Mouse (Mus musculus) CD4-positive, CD25-positive, alpha-beta regulatory T cell, adult 4 months (primary cell): ENCODE results near the gene Tex29. TPM values are rescaled to one million over a fixed set of nuclear protein-coding genes. Genes with fewer than 3 reads are reported as not detected.

Experiments used
- ATAC-seq: one replicate; pipeline ENCODE4 v1.8.0; 2017
- polyA plus RNA-seq, 2 experiments: library from polyadenylated mRNA; unstranded; fragments of 100-300 nt; shearing (Covaris generic); gene quantifications; one replicate each; pipeline ENCODE4 v1.2.1; 2017

Tex29 gene
- not detected for polyA plus RNA-seq

DNA sequence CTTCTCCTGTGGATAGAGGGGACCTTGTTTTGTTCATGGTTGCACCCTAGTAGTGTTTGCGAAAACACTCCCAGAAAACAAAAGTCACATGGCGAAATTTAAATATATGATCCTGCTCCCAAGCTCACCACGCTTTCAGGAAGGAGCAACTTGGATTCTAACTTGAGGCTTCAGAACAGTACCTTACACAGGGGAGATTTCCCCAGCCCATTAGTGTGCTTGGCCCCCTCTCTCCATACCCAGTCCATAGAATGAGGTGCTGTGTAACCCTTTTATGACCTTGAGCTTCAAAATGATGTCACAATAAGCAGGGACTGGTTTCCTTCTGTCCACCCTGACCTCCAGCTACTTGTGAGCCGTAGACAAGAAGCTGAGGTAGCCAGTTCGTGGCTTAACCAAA, at the start of gene Tex29:
Tex29 (plus strand) TSS at position 301 of the 400 bp plus-strand sequence.
- no peak for ATAC-seq

DNA sequence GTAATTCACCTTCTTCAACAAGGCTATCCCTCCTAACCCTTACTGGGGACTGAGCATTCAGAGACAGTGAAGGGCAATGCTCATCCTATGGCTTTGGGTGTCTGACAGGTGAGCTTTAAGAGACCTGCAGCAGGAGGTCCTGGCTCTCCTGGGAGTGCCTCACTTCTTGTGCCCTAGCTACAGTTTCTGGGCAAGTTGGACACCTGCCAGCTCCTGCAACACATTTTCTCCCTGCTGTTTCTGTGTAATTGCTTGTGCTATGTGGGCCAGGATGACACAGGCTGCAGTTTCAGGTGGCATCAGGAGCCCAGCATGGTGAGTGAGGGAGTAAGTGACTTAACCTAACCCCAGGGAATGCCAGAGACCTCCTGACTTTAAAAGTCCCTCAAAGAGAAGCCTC, 45.3 kb upstream of the Tex29 start:
- no peak for ATAC-seq

DNA sequence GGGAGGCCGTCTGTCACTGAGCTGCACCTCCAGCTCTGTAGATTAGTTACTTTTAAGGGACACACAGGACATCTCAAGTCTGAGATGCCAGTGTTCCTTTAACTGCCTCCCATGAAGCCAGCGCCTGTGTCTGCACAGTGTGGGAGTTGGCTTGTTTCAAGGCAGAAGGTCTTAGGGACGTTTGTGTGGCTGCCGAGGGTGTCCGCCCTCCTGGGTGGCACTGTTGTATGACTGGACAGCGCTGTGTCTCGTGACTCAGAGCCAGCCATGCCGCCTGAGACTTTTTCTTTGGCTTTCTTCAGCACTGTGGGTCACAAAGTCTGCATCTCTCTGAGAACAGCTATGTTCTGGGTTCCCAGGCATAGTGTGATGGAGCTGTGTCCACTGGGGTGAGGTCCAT, 43.1 kb upstream of the Tex29 start:
- no peak for ATAC-seq

DNA sequence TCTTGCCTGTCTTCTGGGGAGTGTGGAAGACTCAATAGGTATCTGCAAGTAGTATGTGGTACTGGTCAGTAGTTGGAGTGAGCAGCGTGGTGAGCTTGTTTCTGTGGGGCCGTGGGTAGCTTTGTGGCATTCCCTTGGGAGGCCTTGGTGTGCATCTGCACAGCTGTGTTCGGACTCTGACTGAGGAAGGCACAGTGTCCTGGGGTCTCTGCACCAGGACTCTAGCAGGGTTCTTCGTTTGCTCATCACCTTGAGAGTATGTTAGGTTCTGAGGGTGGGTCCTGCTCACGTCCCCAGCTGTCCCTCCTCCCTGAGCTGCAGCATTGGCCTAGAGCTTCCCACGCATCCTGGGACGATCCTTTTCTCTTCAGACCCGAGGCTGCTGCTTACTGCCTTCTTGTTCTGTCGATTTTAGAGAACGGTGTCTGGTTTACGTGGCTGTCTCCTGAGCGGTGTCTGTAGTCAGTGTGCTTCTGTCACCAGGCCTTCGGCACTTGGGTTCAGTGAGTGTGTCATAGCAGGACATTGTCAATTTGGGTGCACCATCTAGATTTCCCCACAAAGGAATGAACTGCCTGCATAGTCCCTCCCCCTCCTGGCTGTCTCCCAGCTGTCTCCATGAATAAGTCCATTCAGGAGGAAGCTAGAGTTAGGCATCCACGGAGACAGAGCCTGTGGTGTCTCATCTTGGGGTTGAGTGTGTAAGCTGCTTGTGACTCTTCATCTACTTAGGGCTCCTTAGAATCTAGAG, 42.4 kb upstream of the Tex29 start:
- no peak for ATAC-seq

DNA sequence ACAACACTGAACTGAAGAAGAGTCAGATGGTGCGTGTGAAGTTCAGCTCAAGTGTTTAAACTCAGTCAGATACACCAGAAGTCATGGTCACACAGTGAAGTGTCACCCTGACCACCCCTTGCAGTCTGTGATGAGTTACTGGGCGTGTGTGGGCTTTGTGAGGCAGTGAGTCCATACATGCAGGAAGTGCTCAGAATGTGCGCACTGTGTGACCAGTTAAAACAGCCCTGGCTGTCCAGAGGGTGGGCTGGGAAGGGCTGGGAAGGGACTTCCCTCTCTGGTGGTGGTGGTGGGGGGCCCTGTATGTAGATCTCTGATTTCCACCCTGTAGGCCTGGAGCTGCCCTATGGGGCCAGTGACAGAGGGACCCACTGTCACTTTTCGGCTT, 41.8 kb upstream of the Tex29 start:
- ATAC-seq, result no peak

DNA sequence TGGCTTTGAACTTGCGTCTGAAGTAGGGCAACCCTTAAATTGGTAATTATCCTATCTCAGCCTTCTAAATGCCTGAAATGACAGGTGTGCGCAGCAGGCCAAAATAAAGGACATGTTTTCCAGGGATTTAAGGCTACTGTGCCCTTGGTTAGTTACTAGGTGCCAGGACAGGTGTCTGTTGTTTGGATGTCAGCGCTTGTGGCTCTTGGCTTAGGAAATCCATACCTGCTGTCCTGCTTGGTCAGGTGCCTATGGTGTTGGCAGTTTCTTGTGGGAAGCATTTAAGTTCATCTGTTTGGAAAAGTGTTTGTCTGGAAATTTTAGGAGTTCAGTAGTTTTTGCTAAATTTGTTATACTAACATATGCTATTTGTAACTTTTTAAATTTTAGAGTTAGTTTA, 41.2 kb upstream of the Tex29 start:
- no peak for ATAC-seq

DNA sequence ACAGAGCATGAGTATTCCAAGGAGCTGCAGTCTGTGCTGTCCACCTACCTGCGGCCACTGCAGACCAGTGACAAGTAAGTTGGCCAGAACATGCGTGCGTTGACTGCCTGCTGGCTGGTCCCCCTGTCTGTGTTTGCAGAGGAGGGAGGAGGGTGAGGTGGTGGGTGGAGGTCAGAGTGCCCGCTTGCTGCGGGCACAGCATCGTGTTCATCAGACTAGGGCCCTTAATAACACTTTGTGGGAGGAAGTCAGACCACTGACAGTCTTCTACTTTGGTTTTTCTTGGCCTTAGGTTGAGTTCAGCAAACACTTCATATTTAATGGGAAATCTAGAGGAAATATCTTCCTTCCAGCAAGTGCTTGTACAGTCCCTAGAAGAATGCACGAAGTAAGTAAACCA, 39.8 kb upstream of the Tex29 start:
- no peak for ATAC-seq

DNA sequence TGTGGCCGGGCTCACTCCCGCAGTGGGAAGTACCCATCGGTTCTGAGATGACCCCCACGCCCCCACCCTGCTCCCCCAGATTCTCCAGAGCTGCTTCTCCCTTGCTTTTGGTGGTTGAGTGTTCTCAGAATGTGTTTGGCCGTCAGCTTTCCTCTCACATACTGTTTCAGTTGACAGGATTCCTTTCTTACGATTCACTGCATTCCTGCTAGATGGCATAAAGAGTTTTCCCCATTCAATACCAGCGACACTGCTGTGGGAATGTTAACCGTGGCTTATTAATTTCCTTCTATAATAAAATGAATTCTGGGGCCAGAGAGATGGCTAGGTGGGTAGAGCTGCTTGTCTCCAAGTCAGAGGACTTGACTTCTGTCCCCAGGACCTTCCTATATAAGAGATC, 38.7 kb upstream of the Tex29 start:
- no peak for ATAC-seq

DNA sequence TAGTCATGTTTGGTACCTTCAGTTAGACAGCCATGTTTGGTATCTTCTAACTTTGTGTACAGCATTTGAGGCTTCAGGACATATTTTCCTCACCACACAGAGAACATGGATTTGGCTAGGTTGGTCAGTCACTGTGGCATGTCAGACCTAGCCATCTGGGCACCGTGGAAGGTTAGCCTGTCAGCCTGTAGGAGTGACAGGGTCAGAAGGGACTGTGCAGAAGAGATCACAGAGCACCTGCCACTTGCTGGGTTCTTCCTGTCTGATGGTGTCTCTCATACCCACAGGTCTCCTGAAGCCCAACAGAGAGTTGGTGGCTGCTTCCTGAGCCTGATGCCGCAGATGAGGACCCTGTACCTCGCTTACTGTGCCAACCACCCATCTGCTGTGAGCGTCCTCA, 35.4 kb upstream of the Tex29 start:
- no peak for ATAC-seq

DNA sequence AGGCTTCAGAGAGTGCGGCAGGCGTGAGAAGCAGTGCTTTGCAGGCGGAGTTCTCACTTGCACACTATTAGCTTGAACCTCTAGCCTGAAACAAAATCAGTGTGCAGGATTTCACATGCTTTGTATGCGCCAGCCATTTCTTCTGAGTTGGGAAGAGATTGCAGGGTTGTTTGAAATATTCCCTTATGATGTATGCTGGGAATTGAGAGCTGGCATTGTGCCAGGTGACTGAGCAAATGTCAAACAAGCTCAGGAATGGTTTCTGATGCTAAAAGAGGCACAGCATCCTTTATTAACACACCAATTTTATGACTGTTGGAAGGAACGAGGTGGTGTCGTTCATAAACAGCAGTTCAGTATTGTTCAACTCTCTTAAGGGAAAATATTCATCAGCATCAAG, 34.0 kb upstream of the Tex29 start:
- ATAC-seq, result no peak

DNA sequence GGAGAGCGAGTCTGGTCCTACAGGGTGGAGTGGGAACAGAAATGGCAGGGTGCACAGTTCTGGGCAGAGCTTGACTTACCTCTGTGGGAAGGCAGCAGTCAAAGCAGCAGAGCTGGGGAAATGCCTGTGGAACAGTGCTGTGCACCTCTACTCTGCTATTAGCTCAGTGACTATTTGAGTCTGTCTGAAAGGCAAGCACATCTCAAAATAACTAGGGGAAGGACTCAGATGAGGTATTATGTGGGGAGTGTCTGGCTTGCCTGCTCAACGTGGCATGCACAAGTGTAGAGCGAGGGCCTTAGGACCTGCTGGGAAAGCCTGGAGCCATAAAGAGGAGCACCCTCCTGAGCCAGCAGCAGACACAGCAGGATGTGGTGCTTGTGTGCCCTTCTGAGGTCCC, 32.9 kb upstream of the Tex29 start:
- ATAC-seq, result no peak

DNA sequence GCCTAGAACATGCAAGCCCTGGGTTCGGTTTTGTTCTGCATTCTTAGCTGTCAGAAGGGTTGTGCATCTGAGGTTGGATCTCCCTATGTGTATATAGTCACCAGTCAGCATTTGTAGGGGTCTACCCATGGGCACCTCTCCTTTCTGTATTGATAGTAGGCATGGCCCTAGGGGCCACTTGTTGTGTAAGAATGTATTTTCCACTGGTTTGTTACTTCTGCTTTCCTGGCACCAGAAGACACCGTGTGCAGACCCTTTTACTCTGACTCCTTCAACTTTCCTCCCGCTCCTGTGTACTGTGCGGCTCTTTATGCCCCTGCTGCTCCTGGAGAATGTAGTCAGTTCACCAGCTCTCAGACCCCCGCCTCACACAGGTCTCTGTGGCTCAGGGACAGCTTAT, 32.2 kb upstream of the Tex29 start:
- no peak for ATAC-seq

DNA sequence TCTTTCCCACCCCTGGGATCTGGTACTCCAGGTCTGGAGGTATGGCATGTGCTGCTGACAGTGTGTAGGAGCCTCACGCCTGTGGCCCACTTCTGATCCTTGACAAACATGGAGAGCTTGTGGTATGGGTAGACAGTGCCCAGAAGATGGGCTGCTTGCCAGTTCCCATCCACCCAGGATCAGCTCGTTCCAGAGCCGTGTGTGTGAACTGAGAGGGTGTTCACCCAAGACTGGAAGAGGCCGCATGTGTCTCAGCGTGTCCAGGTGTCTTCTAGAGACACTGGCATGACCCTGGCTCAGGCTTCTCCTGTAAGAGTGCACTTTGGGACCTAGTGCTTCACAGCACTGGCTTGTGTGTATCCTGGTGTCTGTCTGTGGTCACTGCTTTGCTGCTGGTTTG, 29.8 kb upstream of the Tex29 start:
- ATAC-seq, result no peak

DNA sequence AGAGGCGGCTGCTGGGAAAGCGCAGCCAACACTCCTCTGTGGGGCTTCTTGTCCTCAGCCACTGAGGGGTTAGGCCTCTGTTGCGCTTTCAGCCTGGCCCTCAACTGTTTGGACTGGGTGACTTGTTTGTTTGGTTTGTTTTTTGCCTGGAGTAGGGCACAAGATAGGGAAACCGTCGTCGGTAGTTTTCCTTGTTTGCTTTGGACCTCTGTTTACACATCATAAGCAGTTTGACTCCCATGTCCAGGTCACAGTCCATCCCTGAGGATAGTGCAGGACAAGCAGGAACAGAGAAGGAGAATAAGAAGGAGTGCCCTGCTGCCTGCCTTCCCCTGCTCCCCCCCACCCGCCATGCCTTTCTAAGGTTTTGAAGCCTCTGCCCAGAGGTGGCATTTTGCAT, 26.5 kb upstream of the Tex29 start:
- no peak for ATAC-seq

DNA sequence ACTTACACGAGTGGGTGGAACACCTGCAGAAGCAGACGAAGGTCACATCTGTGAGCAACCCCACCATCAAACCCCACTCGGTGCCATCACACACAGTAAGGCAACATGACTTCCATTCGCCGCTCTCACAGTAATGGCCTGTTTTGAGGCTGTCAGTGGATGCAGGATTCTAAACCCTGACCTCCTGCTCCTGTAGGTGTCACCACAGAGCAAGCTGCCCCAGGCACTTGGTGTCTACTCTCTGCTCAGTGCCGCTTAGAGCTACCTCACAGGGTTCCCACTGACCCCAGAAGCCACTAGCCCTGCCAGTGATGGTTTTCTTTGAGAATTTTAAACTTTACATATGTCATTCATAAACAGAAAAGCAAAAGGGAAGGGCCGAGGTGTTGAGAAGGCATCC, 25.1 kb upstream of the Tex29 start:
- ATAC-seq, result no peak

DNA sequence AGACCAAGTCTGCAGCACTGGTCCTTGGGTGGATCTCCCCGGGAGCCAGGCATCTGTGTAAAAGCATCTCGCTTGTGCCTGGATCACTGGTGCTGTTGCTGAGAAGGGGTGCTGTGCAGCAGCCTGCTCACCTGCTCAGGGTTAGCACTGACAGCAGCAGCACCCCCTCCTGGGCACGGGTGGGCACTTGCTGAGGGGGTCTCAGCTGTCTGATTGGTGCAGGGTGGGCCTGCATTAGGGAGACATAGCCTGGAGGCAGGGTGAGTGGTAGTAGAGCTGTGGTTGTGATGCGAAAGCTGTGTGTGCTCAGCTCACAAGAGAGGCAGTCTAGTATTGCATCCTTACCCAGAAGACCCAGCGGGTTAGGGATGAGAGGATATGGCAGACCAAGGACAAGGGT, 20.1 kb upstream of the Tex29 start:
- ATAC-seq, result no peak

DNA sequence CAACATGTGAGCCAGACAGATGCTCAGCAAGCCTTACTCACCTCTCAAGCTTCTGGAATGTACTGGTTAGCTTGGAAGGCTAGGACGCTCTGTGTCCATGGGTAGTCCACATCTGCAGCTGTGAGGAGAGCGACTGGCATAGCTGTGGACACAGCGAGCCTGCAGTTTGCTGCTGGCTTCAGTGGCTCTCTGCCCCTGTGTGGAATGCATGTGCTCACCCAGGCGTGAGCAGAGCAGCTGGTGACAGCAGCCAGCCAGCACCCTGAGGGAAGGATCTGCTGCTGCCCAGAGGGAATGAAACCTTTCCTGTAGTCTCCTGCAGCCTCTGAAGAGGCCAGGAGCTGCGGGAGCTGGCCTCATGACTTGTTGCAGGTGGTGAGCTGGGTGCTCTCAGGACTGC, 19.7 kb upstream of the Tex29 start:
- no peak for ATAC-seq

DNA sequence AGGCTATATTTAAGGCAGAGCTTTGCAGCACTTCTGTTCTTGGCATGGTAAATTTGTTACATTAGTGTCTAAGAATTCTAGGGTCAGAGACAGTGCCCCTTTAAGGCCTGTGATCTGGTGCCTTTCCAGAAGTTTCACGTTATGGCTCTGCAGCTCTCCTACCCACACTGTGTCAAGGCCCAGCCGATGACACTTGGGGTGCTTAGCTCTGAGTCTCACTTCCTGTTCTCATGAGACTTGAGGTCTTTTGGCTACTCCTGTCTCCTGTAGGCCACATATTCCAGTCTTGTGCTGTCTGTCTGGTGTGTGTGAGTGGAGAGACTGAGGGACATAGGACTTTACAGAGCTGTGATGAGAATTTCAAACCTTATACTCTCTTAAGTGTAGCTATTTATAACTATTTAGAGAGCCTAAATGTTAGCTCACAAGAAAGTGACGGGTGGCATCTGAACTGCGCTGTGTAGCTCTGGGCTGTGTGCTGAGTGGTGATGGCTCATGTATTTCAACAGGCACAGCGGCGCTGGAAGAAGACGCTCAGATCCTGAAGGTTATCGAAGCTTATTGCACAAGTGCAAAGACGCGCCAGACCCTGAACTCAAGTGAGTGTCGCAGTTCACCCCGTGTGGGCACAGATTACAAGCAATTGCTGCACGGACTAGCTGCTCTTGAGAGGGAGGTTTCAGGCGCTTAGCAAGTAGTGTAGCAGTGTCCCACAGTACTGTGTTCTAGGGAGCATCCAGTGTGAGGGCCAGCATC, 18.6 kb upstream of the Tex29 start:
- ATAC-seq, result no peak

DNA sequence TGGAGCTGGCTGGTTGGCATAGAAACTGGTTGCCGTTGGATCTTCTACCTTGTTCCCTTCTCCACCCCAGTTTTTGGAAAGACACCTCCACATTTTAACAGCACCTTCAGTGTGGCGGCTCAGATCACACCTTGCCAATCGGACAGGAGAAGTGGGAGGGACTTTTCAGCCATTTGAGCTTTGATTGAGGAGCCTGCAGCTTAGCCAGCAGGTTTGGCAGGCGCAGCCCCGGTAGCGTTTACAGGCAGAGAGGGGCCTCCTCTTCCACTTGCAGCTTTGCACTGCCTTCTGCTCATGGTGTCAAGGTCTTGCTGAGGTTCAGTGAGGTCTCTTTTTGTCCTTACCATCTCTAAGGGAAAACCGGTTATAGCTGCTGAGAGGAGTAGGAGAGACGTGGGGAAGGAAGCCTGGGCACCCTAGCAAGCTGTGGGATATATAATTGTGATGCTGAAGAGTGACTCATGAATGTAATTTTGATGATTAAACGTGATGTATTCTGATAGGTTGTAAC, 17.7 kb upstream of the Tex29 start:
- ATAC-seq, result no peak

DNA sequence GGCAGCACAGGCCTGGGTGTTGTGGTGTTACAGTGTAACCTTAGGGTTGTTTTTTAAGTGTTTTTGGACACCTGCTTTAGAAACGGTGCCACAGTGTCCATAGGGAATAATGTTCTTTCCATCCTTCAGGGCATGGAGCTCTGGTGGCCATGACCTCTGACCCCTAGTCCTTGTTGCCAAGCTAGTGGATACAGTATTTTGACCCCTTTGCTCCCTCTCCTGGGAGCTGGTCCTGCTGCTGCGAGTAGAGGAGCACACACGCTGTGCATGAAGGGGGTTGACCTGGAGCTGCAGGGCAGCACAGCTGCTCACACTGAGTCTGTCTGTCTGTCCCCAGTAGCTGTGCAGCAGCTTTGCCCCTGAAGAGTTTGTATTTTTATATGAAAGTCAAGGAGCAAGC, 14.5 kb upstream of the Tex29 start:
- no peak for ATAC-seq

DNA sequence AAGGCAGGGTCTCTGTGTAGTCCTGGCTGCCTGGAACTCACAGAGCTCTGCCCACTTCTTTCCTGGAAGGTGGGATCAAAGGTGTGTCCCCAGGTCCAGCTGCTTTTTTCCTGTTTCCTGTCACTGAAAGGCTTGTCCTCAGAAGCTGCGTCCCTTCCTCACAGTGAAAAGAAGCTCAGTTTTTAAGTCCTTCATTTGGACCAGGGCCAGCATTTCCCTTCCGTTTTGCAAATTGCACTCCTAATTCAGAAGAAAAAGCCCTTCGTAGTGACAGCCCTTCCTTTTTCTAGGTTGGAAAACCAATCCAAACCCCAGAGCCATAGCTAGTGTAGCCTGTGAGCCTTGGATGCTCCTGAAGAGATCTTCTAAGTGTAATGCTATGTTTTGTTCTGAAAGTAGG, 13.0 kb upstream of the Tex29 start:
- ATAC-seq, result no peak

DNA sequence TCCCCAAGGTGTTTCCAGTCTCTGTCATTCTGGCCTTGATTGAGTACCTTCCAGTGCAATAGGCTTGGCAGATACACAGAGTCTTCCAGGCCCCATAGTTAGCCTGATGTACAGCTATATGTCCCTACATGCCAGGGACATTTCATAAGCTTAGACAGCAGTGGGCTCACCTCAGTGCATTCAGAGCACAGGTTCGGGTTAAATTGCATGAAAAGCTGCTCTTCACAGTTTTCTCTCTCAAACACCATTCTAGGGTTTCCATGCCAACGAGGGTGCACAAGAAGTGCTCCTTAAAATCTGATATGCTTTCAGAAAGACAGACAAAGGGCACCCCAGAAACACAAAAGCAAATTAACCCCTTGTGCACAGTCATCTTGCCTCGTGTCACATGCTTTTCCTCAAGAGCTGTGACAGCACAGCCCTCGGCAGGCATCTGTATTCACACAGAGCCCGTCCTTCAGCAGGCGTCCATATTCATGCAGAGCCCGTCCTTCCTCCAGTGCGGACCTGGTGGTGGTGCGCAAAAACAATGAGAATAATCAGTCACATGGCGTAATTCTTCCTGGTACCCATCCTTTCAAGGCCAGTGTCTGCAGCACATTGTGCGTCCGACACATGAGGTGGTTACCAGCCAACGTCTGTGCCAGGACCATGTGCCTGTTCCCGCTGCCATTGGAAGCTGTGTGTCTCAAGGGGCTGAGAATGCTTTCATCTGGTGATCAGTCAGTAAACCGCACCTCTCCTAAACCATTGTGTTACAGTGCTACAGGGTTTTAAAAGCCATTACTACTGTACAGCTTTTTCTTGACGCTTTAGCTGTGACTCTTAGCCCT, 9.8 kb upstream of the Tex29 start:
- no peak for ATAC-seq

DNA sequence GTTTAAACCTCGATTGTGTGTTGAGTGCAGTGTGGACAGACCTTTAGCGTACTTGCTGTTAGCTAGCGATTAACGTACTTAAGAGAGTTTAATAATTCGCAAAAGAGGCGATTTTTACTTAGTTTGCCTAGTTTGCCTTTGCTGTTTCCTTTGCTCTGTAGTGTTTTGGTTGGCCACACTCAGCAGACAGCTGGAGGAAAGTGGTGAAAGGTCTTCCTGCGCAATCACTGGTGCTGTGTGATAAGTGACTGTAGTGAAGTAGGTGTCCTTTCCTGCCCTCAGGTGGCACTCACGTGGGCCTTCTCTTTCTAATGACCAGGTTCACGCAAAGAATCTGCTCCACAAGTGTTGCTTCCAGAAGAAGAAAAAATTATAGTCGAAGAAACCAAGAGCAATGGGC, 9.1 kb upstream of the Tex29 start:
- no peak for ATAC-seq
